Mouse (Mus musculus): Measurements from ENCODE around the gene St6galnac3. TPM values are rescaled to one million over a fixed set of nuclear protein-coding genes. Genes with fewer than 3 reads are reported as not detected.

St6galnac3 gene
- polyA plus RNA-seq, 1 experiment, result 2.3 TPM

DNA sequence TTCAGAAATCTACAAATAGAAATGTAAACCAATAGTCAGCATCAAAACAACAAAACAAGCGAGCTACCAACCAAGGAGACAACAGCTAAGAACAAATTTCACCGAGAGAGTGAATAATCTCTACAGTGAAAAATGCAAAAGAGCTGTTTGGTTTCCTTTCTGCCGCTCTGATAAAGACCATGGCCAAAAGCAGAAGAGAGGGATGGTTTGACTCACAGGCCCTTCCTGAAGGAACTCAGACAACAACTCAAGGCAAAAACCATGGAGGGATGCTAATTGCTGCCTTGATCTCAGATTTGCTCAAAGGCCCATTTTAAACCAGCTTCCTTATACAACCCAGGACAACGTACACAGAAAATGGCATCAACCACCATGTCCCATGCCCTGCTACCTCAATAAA is 437.4 kb downstream of the St6galnac3 start:
- no peak for DNase-seq (ENCODE audit: low read depth)

GRCm38 (mm10) chr3:153287081-153287480 is 437.9 kb downstream of the St6galnac3 start:
- DNase-seq (ENCODE audit: low read depth), result no peak

DNA sequence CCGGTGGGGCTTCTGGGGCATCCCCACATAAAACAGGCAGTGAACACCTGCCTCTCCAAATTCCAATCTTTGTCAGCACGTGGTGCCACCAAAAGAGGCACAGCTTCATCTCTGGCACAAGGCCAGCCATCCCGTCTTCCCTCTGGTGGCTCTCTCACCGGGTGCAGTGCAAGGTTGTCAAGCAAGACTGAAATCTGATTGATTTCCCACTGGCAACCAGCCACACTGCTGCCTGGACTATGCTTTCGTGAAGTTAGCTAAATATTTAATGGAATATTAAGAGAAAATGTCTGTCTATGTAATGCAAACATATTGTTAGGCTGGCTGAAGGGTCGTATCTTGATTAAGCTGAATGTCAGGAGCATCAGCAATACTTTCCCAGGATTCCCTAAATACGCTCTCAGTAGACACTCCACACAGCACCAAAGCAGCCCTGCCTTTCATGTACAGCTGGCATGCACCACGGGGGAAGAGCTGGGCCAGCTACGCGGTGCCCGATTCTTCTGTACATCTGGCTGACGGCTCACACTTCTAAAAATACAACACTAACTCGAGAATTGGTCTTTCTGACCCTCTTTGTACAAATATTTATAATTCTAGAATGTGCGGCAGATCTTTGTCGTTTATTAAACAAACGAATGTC is 442.7 kb downstream of the St6galnac3 start:
- no peak for DNase-seq (ENCODE audit: low read depth)

DNA sequence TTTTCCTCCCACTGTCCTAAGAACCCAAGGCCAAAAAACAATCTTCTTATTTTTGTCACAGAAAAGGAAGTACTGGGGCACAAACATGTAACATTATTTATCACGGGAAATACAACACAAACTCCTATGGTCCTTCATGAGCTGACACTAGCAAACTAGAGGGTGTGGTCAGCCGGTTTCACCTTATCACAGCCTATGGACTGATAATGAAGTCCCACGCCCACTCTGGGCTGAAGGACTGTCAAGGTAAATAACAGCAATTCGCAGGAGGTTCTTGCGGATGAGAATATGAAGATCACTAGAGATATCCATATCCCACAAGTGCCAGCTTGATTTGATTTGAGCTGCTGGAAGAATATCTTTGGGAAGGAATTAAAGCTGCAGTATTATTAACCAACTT is 446.7 kb downstream of the St6galnac3 start:
- no peak for DNase-seq (ENCODE audit: low read depth)

GRCm38 (mm10) chr3:153277389-153277999 is 447.5 kb downstream of the St6galnac3 start:
- DNase-seq (ENCODE audit: low read depth), result no peak

DNA sequence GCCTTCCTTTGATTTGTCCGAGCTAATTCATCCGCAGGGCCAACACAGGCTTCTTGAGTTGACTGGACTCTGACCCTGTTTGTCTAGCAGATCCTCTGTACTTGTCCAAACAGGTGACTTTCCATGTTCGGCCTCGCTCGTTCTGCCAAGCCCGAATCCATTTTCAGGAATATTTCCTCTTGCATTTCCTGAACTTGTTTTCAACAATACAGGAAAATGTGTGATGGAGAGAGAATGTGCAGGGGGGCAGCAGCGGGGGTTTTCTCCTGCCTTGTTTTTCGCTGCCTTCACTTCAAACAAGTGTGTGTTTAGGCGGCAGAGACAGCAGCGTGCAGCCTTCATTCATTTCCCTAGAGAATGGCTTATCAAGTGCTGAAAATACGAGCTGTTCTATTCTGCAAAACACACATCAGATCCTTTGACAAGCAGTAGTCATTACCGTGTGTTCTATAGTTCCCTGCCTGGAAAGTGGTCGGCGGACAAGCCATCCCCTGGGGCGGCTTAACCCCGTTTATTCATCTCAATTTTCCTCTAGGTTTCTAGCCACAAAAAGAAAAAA is 448.1 kb downstream of the St6galnac3 start:
- DNase-seq (ENCODE audit: low read depth), result no peak

DNA sequence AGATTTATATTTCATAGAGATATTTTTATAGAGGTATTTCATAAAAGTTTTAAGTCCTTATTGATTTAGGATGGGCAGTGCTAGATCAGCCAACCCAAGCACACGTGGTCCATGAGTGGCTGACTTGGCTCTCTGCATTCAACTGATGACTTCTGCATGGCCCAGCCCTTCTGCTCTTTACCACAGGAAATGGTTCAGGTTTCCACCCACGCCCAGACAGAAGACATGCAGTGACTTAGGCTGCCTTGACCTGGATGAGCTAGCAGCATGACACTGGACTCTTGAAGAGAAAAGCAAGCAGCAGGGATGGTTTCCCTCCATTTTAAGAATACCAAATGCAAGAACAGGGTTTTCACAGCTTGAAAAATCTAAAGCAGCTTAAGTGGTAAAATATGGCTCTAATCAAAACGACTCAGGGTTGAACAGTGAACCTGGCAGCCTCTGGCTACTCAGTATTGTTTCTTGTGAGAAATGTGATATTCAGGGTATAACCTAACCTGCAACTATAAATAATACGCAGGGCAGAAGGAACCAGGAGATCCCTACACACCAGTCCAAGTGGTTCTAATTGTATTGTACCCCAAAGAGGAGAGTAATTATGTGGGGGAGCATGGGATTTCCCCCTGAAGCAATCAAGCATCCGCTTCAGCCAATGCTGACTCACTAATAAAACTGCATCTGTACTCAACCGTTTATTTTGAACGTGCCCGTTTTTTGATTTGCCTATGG is 448.7 kb downstream of the St6galnac3 start:
- DNase-seq (ENCODE audit: low read depth), result no peak

DNA sequence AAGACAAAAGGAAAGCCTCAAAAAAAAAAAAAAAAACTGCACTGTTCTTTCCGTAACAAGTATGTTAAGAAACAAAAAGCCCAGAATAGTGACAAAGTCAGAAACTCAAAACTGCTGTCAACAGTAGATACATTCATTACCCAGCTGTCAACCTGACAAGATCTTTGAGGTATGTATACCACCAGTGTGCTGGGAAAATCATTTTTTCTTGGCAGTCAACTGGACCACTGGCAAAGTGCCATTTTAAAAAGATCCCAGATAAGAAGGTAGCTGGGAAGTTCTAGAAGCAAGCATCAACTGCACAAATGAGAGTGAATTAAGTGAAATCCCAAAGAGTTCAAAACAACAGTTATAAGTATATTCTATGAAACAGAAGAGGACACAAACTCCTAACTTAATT is 452.7 kb downstream of the St6galnac3 start:
- DNase-seq (ENCODE audit: low read depth), result no peak

- no peak for DNase-seq (ENCODE audit: low read depth)
Observed at GRCm38 (mm10) chr3:153267397-153267796, 457.6 kb downstream of the St6galnac3 start.

DNA sequence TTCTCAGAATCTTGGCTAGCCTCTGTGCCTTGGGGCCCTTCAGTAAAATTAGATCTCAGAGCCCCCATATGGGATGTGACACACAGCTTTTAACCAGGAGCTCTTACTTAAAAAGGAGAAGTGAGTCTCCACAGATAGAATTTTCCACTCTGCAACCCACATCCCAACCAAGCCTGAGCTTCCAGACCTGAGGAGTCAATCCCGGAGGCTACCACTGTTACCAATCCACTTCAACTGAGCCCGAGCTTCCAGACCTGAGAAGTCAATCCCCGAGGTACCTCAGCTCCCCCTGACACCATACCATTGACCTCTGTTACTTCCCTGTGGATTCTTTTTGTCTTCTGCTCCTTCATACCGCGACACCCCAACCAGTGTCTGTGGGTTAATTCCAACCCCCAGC is 463.0 kb downstream of the St6galnac3 start:
- no peak for DNase-seq (ENCODE audit: low read depth)

DNA sequence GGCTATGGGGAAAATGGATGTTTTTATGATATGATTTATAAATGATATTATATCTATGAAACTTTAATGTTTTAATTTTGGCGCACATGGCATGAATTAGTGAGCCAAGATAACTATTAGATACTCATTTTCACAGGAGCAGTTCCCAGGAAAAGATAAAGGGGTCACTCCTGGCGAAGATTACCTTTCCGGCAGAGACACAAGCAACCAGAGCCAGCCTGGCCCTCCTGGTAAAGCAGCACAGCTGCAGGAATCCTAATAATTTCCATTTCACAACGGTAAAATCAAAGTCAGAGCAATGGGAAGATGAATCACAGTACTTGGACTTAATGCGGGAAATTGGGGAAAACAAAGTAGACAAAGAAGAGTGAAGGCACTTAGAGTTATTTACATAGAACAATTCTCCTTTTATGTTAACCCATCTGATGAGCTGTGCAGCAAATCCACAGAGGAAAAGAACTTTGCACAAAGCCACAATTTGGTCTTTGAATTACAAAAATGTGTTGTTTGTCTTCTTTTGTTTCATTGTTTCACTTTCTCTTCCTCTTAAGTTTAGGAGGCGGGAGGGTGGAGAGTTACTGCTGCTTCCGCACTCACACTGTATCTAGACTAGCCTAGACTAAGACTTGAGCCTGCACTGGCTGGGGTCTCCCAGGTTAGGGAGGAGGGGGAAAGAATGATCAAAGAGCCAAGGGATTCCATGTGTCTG is 464.6 kb downstream of the St6galnac3 start:
- no peak for DNase-seq (ENCODE audit: low read depth)

- DNase-seq (ENCODE audit: low read depth), result no peak
Observed at GRCm38 (mm10) chr3:153255910-153256309, 469.1 kb downstream of the St6galnac3 start.

- DNase-seq (ENCODE audit: low read depth), result no peak
Observed at GRCm38 (mm10) chr3:153251653-153252052, 473.3 kb downstream of the St6galnac3 start.

- no peak for DNase-seq (ENCODE audit: low read depth)
Observed at GRCm38 (mm10) chr3:153250598-153251257, 474.2 kb downstream of the St6galnac3 start.

DNA sequence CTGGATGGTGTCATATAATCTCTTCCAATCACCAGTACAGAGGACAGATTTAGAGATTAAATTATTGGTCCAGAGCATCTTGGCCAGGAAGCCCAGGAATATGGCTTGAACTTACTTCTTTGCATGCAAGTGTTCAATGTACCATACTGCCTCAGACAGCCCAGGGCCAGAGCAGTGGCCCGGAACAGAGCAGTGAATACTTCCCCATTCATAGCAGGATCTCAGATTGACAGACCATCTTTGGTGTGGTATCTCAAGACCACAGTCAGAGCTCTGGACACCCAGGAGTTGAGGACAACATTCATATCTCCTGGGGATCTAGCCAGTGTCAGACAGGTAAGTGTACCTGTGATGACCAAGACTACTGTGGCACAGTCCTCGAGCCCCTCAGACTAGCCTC is 476.1 kb downstream of the St6galnac3 start:
- no peak for DNase-seq (ENCODE audit: low read depth)

DNA sequence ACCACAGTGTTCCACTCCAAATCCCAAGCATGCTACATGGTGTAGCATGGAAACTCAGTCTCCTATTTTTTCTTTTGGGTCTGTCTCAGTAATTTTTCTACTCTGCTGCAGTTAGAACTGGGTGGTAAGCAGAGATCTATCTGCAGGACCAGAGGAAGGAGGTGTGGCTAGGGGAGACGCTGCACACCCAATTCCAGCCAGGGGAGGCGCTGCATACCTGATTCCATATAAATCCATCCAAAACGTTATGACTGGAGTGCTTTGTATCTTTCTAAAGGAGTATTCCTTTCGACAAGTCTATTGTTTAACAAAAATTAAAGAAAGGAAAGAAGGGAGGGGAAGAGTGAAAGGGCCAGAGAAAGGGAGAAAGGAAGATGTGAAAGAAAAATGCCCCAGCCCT is 476.9 kb downstream of the St6galnac3 start:
- no peak for DNase-seq (ENCODE audit: low read depth)

GRCm38 (mm10) chr3:153242524-153242923 is 482.4 kb downstream of the St6galnac3 start:
- no peak for DNase-seq (ENCODE audit: low read depth)

DNA sequence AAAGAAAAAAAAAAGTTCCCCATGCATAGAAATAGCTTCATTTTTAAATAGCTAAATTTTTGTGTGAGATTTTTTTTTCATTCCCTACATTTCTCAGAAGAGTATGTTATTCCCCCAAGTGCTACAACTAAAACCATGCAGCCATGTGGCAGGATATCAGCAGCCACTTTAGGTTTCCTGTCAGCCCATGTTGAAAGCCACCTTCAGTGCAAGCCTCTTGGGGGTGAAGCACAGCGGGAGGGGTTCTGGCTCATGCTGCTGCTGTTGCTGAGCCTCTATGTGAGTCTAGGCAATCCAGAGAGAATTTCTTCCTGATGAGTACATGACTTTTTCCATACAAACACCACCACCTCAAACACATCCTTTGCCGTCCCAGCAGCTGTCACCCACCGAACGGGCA is 483.8 kb downstream of the St6galnac3 start:
- DNase-seq (ENCODE audit: low read depth), result no peak

GRCm38 (mm10) chr3:153240366-153240765 is 484.6 kb downstream of the St6galnac3 start:
- DNase-seq (ENCODE audit: low read depth), result no peak

DNA sequence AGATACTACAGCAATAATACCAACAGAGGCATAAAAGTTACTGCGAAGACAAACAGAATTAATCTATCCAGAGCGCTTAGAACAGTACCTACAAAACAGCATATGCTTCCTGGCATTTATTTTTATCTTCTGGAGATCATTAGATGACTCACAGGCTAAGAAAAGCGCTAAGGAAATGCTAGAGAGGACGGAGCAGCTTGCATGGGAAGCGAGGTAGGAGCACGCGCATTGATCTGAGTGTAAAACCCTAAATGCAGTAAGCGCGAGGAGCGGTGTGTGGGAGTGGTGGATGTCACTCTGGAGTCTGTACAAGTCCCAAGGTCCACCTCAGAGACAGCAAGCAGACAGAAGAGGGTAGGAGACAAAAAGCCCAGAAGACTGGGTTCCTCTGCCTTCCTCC is 486.6 kb downstream of the St6galnac3 start:
- DNase-seq (ENCODE audit: low read depth), result no peak

GRCm38 (mm10) chr3:153236262-153236661 is 488.7 kb downstream of the St6galnac3 start:
- DNase-seq (ENCODE audit: low read depth), result no peak
